Mouse (Mus musculus): ENCODE measurements at regions not wholly inside any gene's neighbourhood (a gene's known extent, or its start where the extent isn't known, plus 50 kb on each side); places are given as distances from the start of the nearest gene placed in this dataset.

DNA sequence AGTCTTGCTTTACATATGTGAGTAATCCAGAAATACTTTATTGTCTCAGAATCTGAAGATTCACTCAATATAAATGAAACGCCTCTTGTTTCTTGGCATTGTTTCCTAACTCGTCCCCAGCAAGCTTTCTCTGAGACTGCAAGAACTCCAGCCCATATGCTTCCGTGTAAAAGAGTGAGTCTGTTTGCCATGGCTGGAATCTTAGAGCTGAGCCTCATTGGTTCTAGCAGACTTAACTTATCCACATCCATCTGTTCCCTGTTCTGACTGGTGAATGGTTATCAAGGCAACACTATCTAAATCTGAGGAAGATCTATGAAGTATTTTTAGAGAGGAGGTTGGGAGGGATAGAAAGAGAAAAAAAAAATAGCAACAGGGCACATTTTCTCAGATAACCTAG is 59.9 kb upstream of the Arhgef26 start:
- no peak overlapping the region for H3K4me3 ChIP-seq (replicated peaks)
- no peak for ATAC-seq (ENCODE audit: insufficient number of reproducible peaks, low FRiP score, low TSS enrichment, low read depth)
- WGBS: 54% methylated on average over 3 of the region's 3 CpGs

GRCm38 (mm10) chr3:62280960-62281359 is 57.2 kb upstream of the Arhgef26 start:
- no peaks in the 10 kb centered on the region for H3K9me3 ChIP-seq (replicated peaks)
- ATAC-seq (ENCODE audit: insufficient number of reproducible peaks, low FRiP score, low TSS enrichment, low read depth): no peak
- H3K4me1 ChIP-seq: no peaks in the 10 kb centered on the region
- H3K9ac ChIP-seq: no peak overlapping the region
- H3K4me2 ChIP-seq (replicated peaks): no peak overlapping the region
- no peak overlapping the region for H3K27ac ChIP-seq (replicated peaks)
- no peaks in the 10 kb centered on the region for H3K36me3 ChIP-seq
- no peaks in the 10 kb centered on the region for H3K27me3 ChIP-seq
- 69% methylated on average over 2 of the region's 2 CpGs for WGBS
- H3K4me3 ChIP-seq (replicated peaks): no peak overlapping the region

More for the DNA sequence above, 59.9 kb upstream of the Arhgef26 start:
- Histone ChIP-seq H3K27me3 (no peaks in the 10 kb centered on the region), H3K9me3 (replicated peaks) (no peaks in the 10 kb centered on the region), H3K9ac (no peak overlapping the region), H3K4me2 (replicated peaks) (no peak overlapping the region), H3K27ac (replicated peaks) (no peak overlapping the region), H3K36me3 (no peaks in the 10 kb centered on the region), H3K4me1 (no peaks in the 10 kb centered on the region)
